Mouse (Mus musculus) E14TG2a.4 (cell line): ENCODE results near the gene Mrps31.

Source experiments
- CTCF ChIP-seq: conservative IDR thresholded peaks from 2 replicates; pipeline ENCODE4 v1.5.1; 2014; ENCODE audit warnings: low read length
- NANOG ChIP-seq: IDR thresholded peaks from 2 replicates; pipeline ENCODE4 v1.6.1; 2014; ENCODE audit warnings: borderline replicate concordance, low read length, mixed read lengths

DNA sequence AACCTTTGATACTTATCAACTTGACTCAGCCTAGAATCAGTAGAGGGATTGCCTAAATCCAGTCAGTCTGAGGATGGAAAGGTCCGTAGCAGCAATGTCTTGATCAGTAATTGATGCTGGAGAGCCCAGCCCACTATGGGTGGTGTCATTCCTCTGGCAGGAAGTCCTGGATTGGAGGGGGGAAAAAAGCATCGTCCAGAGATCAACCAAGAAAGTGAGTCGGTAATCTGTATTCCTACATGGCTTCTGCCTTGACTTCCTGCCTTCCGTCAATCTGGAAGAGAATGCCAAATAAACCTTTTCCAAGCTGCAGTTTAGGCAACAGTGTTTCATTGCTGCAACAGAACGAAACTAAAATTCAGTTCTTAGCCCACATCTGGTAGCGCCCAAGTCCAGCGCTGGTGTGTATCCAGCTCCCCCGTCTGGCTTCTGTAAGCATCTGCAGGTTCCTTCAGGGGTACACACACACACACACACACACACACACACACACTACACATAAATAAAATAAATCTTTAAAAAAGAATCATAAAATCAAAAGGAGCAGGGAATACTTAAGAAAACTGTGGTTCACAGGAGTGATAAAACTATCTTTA, 11.8 kb upstream of the Mrps31 start:
- TF ChIP-seq CTCF (peak; percentile 23; the same call in 1 of the 2 replicates), NANOG (no peak)
